Mouse (Mus musculus) lung, adult 2 months (tissue): ENCODE data around the gene Rexo4.
A peak's percentile ranks its signal among the peaks of the same experiment; 100 is the strongest.

Source experiments
- CTCF ChIP-seq: fragments of 200-500 bp; IDR thresholded peaks from 2 replicates; pipeline ENCODE4 v1.5.1; 2011; ENCODE audit warnings: mild to moderate bottlenecking, low read length, control low read depth; ENCODE audit not compliant: insufficient read depth
- POLR2A ChIP-seq: fragments of 200-500 bp; IDR thresholded peaks from 2 replicates; pipeline ENCODE4 v1.6.1; 2011; ENCODE audit warnings: low read depth, mild to moderate bottlenecking, control low read depth, low read length, borderline replicate concordance; ENCODE audit errors: extremely low read depth

DNA sequence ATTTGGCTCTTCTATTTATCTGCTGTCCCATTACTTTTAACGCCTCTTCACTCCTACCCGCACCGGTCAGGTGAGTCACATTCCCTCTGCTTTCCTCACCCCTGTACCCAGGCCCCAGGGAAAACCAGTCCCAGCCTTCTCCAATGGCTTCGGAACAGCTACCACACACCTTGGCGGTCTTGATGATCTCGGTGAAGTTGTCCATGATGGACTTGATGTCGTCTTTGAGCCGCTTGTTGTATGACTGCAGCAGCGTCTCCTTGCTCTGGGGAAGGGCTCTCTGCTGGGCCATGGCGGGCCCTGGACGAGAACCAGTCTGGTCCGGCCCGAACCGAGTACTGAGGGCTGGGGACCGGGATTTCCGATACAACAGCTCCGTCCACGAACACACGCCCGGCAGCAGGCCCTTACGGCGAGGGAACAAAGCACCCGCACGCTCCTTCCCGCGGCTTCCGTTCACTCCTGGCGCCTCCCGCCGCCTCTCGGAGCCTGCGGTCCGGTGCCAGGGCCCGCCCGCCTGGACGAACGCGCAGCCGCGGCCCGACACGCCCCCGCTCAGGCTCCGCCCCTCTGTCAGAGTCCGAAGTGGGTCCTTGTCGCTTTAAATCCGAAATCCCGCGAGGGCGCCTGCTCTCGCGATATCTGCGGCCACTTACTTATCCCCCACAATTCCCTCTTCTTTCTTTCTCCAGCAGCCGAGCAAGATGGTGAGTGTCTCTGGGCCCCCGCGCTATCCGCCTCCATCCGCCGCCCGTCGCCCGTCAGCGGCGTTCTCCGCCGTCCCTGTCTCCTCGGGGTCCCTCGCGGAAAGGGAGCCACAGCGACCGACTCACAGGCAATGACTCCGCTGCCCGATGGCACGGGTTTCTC is 53.8 kb downstream of the Rexo4 start, which contains the start of the genes Med22 and Rpl7a:
- TF ChIP-seq CTCF, result no peak
- TF ChIP-seq POLR2A, result peak; percentile 89
